Comparison of ENCODE assay signal across 18 mouse cellular contexts in genomic region chr8:91853803-91854202, GRCm38 (mm10). TPM values are rescaled to one million over a fixed set of nuclear protein-coding genes. Genes with fewer than 3 reads are reported as not detected.
DNase-seq lines count a peak whose midpoint lies in the region; ATAC-seq and TF ChIP-seq lines count a peak whose summit lies in the region.
"Had no signal": no experiment of that assay in that cellular context is flagged by ENCODE, and none has a peak within 500 bp of the region (broad histone marks: within the 10 kb centered on the region; RNA-seq: fewer than 3 reads in every experiment).

No protein-coding gene starts in this region.

- peaks cover 58% of the 10 kb centered on the region for H3K27me3 ChIP-seq in heart, embryonic 10.5 days (ENCODE audit: insufficient read depth, poor library complexity, severe bottlenecking)
- peaks cover 7% of the 10 kb centered on the region; the same call in 1 of the 2 replicates for H3K27me3 ChIP-seq in hindbrain, embryonic 11.5 days (ENCODE audit: control insufficient read depth, insufficient read depth, low read length)
- peaks cover 3% of the 10 kb centered on the region; the same call in 1 of the 2 replicates for H3K27me3 ChIP-seq in hindbrain, embryonic 14.5 days (ENCODE audit: control insufficient read depth, insufficient read depth, low read length)
- no peaks in the 10 kb centered on the region for H3K27me3 ChIP-seq in midbrain, postnatal 0 days (ENCODE audit: insufficient read depth, low read length)
- 0 out of 2 replicates have a peak, but pooled peaks cover 4% of the 10 kb centered on the region for H3K27me3 ChIP-seq in midbrain, embryonic 16.5 days (ENCODE audit: control insufficient read depth, insufficient read depth, low read depth, low read length)
- peaks cover 4% of the 10 kb centered on the region for H3K27me3 ChIP-seq in hindbrain, embryonic 16.5 days (replicated peaks; ENCODE audit: control insufficient read depth, insufficient read depth, low read length)

- H3K27ac ChIP-seq in heart, embryonic 10.5 days, result peak overlapping the region; percentile 22; the same call in 1 of the 2 replicates
- H3K27ac ChIP-seq in hindbrain, embryonic 11.5 days (ENCODE audit: low read depth, low read length), result no peak overlapping the region
- H3K27ac ChIP-seq in hindbrain, embryonic 14.5 days, result no peak overlapping the region
- no peak overlapping the region for H3K27ac ChIP-seq in midbrain, postnatal 0 days (ENCODE audit: low read depth, low read length)
- H3K27ac ChIP-seq in midbrain, embryonic 16.5 days (ENCODE audit: low read length), result no peak overlapping the region
- H3K27ac ChIP-seq in hindbrain, embryonic 16.5 days (ENCODE audit: low read depth, low read length), result no peak overlapping the region
- H3K27ac ChIP-seq: embryonic facial prominence, embryonic 10.5 days; forebrain, embryonic 13.5 days had no signal

- TF ChIP-seq CTCF in midbrain, postnatal 0 days (IDR thresholded peaks at IDR 0.05), result no peak

- ATAC-seq in hindbrain, embryonic 11.5 days (ENCODE audit: low FRiP score), result no peak
- no peak; the same call in 1 of the 2 replicates for ATAC-seq in hindbrain, embryonic 14.5 days (ENCODE audit: low FRiP score)
- no peak for ATAC-seq in midbrain, postnatal 0 days (ENCODE audit: low FRiP score)
- ATAC-seq in midbrain, embryonic 16.5 days, result no peak
- 0 out of 2 replicates have a peak, but pooled peaks have one; percentile 24 for ATAC-seq in hindbrain, embryonic 16.5 days
- ATAC-seq: forebrain, embryonic 13.5 days; forebrain, postnatal 0 days; intestine, embryonic 16.5 days had no signal

- DNase-seq in heart, embryonic 10.5 days (ENCODE audit: low spot score), result no peak
- no peak for DNase-seq in heart, adult 11 months
- DNase-seq in hindbrain, embryonic 11.5 days (ENCODE audit: low spot score), result peak; percentile 34
- no peak for DNase-seq in hindbrain, embryonic 14.5 days (ENCODE audit: low spot score)
- peak; percentile 19 for DNase-seq in midbrain, postnatal 0 days (ENCODE audit: low spot score)
- no peak for DNase-seq in lung, adult 18-20 months
- DNase-seq: adrenal gland, postnatal 10 days; cerebellum, adult 11-12 months; cerebellum, adult 9-10 months; cerebellum, postnatal 25 days; forebrain, postnatal 0 days; gastrocnemius, postnatal 14 days had no signal

- H3K4me1 ChIP-seq in heart, embryonic 10.5 days, result peaks cover 32% of the 10 kb centered on the region
- 0 out of 2 replicates have a peak, but pooled peaks cover 2% of the 10 kb centered on the region for H3K4me1 ChIP-seq in hindbrain, embryonic 11.5 days (replicated peaks; ENCODE audit: control insufficient read depth, insufficient read depth, low read length)
- H3K4me1 ChIP-seq in hindbrain, embryonic 14.5 days (replicated peaks; ENCODE audit: control insufficient read depth, insufficient read depth, low read length), result no peaks in the 10 kb centered on the region
- 0 out of 2 replicates have a peak, but pooled peaks cover 4% of the 10 kb centered on the region for H3K4me1 ChIP-seq in midbrain, postnatal 0 days (ENCODE audit: insufficient read depth, low read length)
- H3K4me1 ChIP-seq in midbrain, embryonic 16.5 days (ENCODE audit: control insufficient read depth, insufficient read depth, low read length), result no peaks in the 10 kb centered on the region
- no peaks in the 10 kb centered on the region for H3K4me1 ChIP-seq in hindbrain, embryonic 16.5 days (ENCODE audit: control insufficient read depth, insufficient read depth, low read depth, low read length)
- H3K4me1 ChIP-seq: forebrain, embryonic 13.5 days had no signal

- no peak overlapping the region for H3K9ac ChIP-seq in hindbrain, embryonic 11.5 days (ENCODE audit: low read depth, low read length)
- H3K9ac ChIP-seq in hindbrain, embryonic 14.5 days, result no peak overlapping the region
- no peak overlapping the region for H3K9ac ChIP-seq in midbrain, postnatal 0 days (replicated peaks; ENCODE audit: low read length, poor library complexity, severe bottlenecking)
- no peak overlapping the region for H3K9ac ChIP-seq in midbrain, embryonic 16.5 days (ENCODE audit: low read depth, low read length)
- no peak overlapping the region for H3K9ac ChIP-seq in hindbrain, embryonic 16.5 days (ENCODE audit: low read depth, low read length)
- H3K9ac ChIP-seq: forebrain, embryonic 13.5 days; forebrain, postnatal 0 days had no signal

- WGBS in heart, embryonic 10.5 days, result 34% methylated on average over 2 of the region's 2 CpGs
- 17% methylated on average over 2 of the region's 2 CpGs for WGBS in hindbrain, embryonic 11.5 days
- 11% methylated on average over 2 of the region's 2 CpGs for WGBS in hindbrain, embryonic 14.5 days
- 4% methylated on average over 2 of the region's 2 CpGs for WGBS in midbrain, postnatal 0 days
- 25% methylated on average over 2 of the region's 2 CpGs for whole genome bisulfite sequencing in midbrain, embryonic 16.5 days
- WGBS in hindbrain, embryonic 16.5 days, result 16% methylated on average over 2 of the region's 2 CpGs

- H3K4me3 ChIP-seq in heart, embryonic 10.5 days, result no peak overlapping the region
- H3K4me3 ChIP-seq in hindbrain, embryonic 11.5 days (ENCODE audit: low read depth, low read length), result no peak overlapping the region
- H3K4me3 ChIP-seq in hindbrain, embryonic 14.5 days (replicated peaks; ENCODE audit: low read length), result no peak overlapping the region
- H3K4me3 ChIP-seq in midbrain, postnatal 0 days (ENCODE audit: low read depth, low read length), result no peak overlapping the region
- H3K4me3 ChIP-seq in midbrain, embryonic 16.5 days (ENCODE audit: low read depth, low read length), result no peak overlapping the region
- no peak overlapping the region for H3K4me3 ChIP-seq in hindbrain, embryonic 16.5 days (ENCODE audit: low read length)
- H3K4me3 ChIP-seq: embryonic facial prominence, embryonic 10.5 days; forebrain, embryonic 13.5 days had no signal

- H3K4me2 ChIP-seq in hindbrain, embryonic 11.5 days (replicated peaks; ENCODE audit: low read depth, low read length), result no peak overlapping the region
- no peak overlapping the region for H3K4me2 ChIP-seq in hindbrain, embryonic 14.5 days (replicated peaks)
- no peak overlapping the region for H3K4me2 ChIP-seq in midbrain, postnatal 0 days (ENCODE audit: low read depth, low read length, poor library complexity, severe bottlenecking)
- H3K4me2 ChIP-seq in midbrain, embryonic 16.5 days (ENCODE audit: low read length), result no peak overlapping the region
- H3K4me2 ChIP-seq in hindbrain, embryonic 16.5 days (ENCODE audit: low read length), result no peak overlapping the region
- H3K4me2 ChIP-seq: forebrain, embryonic 13.5 days had no signal

- no peaks in the 10 kb centered on the region for H3K36me3 ChIP-seq in heart, embryonic 10.5 days
- no peaks in the 10 kb centered on the region for H3K36me3 ChIP-seq in hindbrain, embryonic 11.5 days (ENCODE audit: control insufficient read depth, insufficient read depth, low read length)
- no peaks in the 10 kb centered on the region for H3K36me3 ChIP-seq in hindbrain, embryonic 14.5 days (replicated peaks; ENCODE audit: control insufficient read depth, insufficient read depth)
- no peaks in the 10 kb centered on the region for H3K36me3 ChIP-seq in midbrain, postnatal 0 days (ENCODE audit: insufficient read depth, low read length)
- H3K36me3 ChIP-seq in midbrain, embryonic 16.5 days (ENCODE audit: control insufficient read depth, insufficient read depth, low read length), result no peaks in the 10 kb centered on the region
- H3K36me3 ChIP-seq in hindbrain, embryonic 16.5 days (ENCODE audit: control insufficient read depth, insufficient read depth, low read length), result no peaks in the 10 kb centered on the region
- H3K36me3 ChIP-seq: embryonic facial prominence, embryonic 10.5 days had no signal

- no peaks in the 10 kb centered on the region for H3K9me3 ChIP-seq in heart, embryonic 10.5 days
- H3K9me3 ChIP-seq in hindbrain, embryonic 11.5 days (ENCODE audit: control insufficient read depth, low read length), result no peaks in the 10 kb centered on the region
- H3K9me3 ChIP-seq in hindbrain, embryonic 14.5 days (ENCODE audit: control insufficient read depth, low read length), result no peaks in the 10 kb centered on the region
- no peaks in the 10 kb centered on the region for H3K9me3 ChIP-seq in midbrain, postnatal 0 days (ENCODE audit: low read length)
- no peaks in the 10 kb centered on the region for H3K9me3 ChIP-seq in midbrain, embryonic 16.5 days (replicated peaks; ENCODE audit: control insufficient read depth, low read length, poor library complexity, severe bottlenecking)
- H3K9me3 ChIP-seq in hindbrain, embryonic 16.5 days (ENCODE audit: control insufficient read depth, low read length), result no peaks in the 10 kb centered on the region
- H3K9me3 ChIP-seq: embryonic facial prominence, embryonic 10.5 days; forebrain, embryonic 13.5 days had no signal

RNA-seq across cellular contexts. Expression of gene Irx3, which starts 51.9 kb away (rescaled TPM):
- 13.5 and 13.6 TPM in 2 replicates for polyA plus RNA-seq in heart, embryonic 10.5 days (2016; fragmentation: Nextera tagmentation; extraction: Ambion mirVana)
- polyA plus RNA-seq in hindbrain, embryonic 11.5 days (2014; fragmentation: Nextera tagmentation; extraction: Ambion mirVana), result 26.2 and 28.1 TPM in 2 replicates
- 10.4 and 12.9 TPM in 2 replicates for polyA plus RNA-seq in hindbrain, embryonic 14.5 days (2014; fragmentation: Nextera tagmentation; extraction: Ambion mirVana)
- 27.2 and 27.3 TPM in 2 replicates for total RNA-seq in midbrain, postnatal 0 days (2014; rRNA removed)
- polyA plus RNA-seq in midbrain, postnatal 0 days (2015; fragmentation: Nextera tagmentation; extraction: Ambion mirVana), result 10.6 and 13.4 TPM in 2 replicates
- 16.2 and 16.9 TPM in 2 replicates for polyA plus RNA-seq in midbrain, embryonic 16.5 days (2015; fragmentation: Nextera tagmentation; extraction: Ambion mirVana)
- 9.0 and 10.5 TPM in 2 replicates for polyA plus RNA-seq in hindbrain, embryonic 16.5 days (2015; fragmentation: Nextera tagmentation; extraction: Ambion mirVana)
- total RNA-seq: MEL had no signal

Comparison
In these comparisons a context has a peak if more than half of its experiments do, and no peak if none do; other contexts are left out.
1. DNase-seq: peak in hindbrain, embryonic 11.5 days (single experiment) and midbrain, postnatal 0 days (single experiment); none in heart, embryonic 10.5 days (single experiment), heart, adult 11 months (single experiment), hindbrain, embryonic 14.5 days (single experiment) and lung, adult 18-20 months (0 of 2).